Mouse (Mus musculus): ENCODE data around the gene Lrpap1. TPM values are rescaled to one million over a fixed set of nuclear protein-coding genes. Genes with fewer than 3 reads are reported as not detected.

Gene Lrpap1
- polyA plus RNA-seq, 2 experiments: 22.7 to 72.6 TPM

- no peak overlapping the region for H3K27ac ChIP-seq
- H3K4me1 ChIP-seq (replicated peaks; ENCODE audit: control insufficient read depth in 2 of 2, insufficient read depth in 2 of 2, low read length in 1 of 2): no peaks in the 10 kb centered on the region; a peak in 1 of 4 replicates
- H3K27me3 ChIP-seq (ENCODE audit: control insufficient read depth, insufficient read depth, low read length): no peaks in the 10 kb centered on the region
- TF ChIP-seq CTCF (IDR thresholded peaks at IDR 0.05; ENCODE audit: low read depth) (no peak), EP300 (IDR thresholded peaks at IDR 0.05; ENCODE audit: low read depth) (no peak)
- ATAC-seq (ENCODE audit: insufficient read depth) (0 out of 2 replicates have a peak, but pooled peaks have one; percentile 4), DNase-seq (ENCODE audit: low read depth in 3 of 3, low spot score in 3 of 3) (no peak)
- H3K9ac ChIP-seq (replicated peaks): no peak overlapping the region
- no peaks in the 10 kb centered on the region for H3K36me3 ChIP-seq (replicated peaks; ENCODE audit: control insufficient read depth, insufficient read depth, low read depth)
- peak overlapping the region; percentile 6 to 28 for H3K4me3 ChIP-seq (ENCODE audit: insufficient read depth in 1 of 2, low read depth in 2 of 2, low read length in 2 of 2)
- peak overlapping the region; percentile 38 for H3K4me2 ChIP-seq (ENCODE audit: low read depth)
- H3K9me3 ChIP-seq (ENCODE audit: control insufficient read depth, low read length): no peaks in the 10 kb centered on the region
- WGBS (ENCODE audit: insufficient replicate concordance): 29% methylated on average over 10 of the region's 10 CpGs
Observed at GRCm38 (mm10) chr5:35042431-35043109, 63.0 kb downstream of the Lrpap1 start.

Other genes starting within 250 kb of the Lrpap1 start
- 0.90 and 1.2 TPM in 2 replicates for gene Msantd1, start 197.8 kb downstream of the Lrpap1 start, polyA plus RNA-seq (2012; rRNA removed)
- 0.17 and 0.27 TPM in 2 replicates for gene Msantd1, start 197.8 kb downstream of the Lrpap1 start, polyA plus RNA-seq (2014; fragmentation: Nextera tagmentation; extraction: Ambion mirVana)
- gene Rgs12, start 156.3 kb downstream of the Lrpap1 start, polyA plus RNA-seq (2012; rRNA removed): 18.7 and 21.7 TPM in 2 replicates
- gene Rgs12, start 156.3 kb downstream of the Lrpap1 start, polyA plus RNA-seq (2014; fragmentation: Nextera tagmentation; extraction: Ambion mirVana): 17.1 and 20.4 TPM in 2 replicates
- gene Hgfac, start 64.3 kb downstream of the Lrpap1 start, polyA plus RNA-seq (2012; rRNA removed): 92.3 and 97.9 TPM in 2 replicates
- 52.8 and 60.0 TPM in 2 replicates for gene Hgfac, start 64.3 kb downstream of the Lrpap1 start, polyA plus RNA-seq (2014; fragmentation: Nextera tagmentation; extraction: Ambion mirVana)
- gene Dok7, start 49.0 kb downstream of the Lrpap1 start, polyA plus RNA-seq (2012; rRNA removed): 0.02 TPM in 2 replicates
- 0.04 TPM in 1 of 2 replicates, not detected in the other for gene Dok7, start 49.0 kb downstream of the Lrpap1 start, polyA plus RNA-seq (2014; fragmentation: Nextera tagmentation; extraction: Ambion mirVana)
- 0.02 TPM in 1 of 2 replicates, not detected in the other for gene Adra2c, start 172.6 kb upstream of the Lrpap1 start, polyA plus RNA-seq (2012; rRNA removed)
- not detected in 2 replicates for gene Adra2c, start 172.6 kb upstream of the Lrpap1 start, polyA plus RNA-seq (2014; fragmentation: Nextera tagmentation; extraction: Ambion mirVana)

Data from liver, embryonic 14.5 days (tissue).